12 mouse cellular contexts compared by ENCODE assay signal in genomic region chr1:43562002-43562666, GRCm38 (mm10).
A peak's percentile ranks its signal among the peaks of the same experiment; 100 is the strongest.
DNase-seq lines count a peak whose midpoint lies in the region; ATAC-seq and TF ChIP-seq lines count a peak whose summit lies in the region.
"Had no signal": no experiment of that assay in that cellular context is flagged by ENCODE, and none has a peak within 500 bp of the region (broad histone marks: within the 10 kb centered on the region; RNA-seq: fewer than 3 reads in every experiment).

No protein-coding gene starts in this region.

- WGBS in forebrain, embryonic 14.5 days = 79% methylated on average over 13 of the region's 13 CpGs
- 83% methylated on average over 13 of the region's 13 CpGs for WGBS in forebrain, embryonic 13.5 days
- WGBS in lung, postnatal 0 days = 59% methylated on average over 13 of the region's 13 CpGs
- WGBS in intestine, embryonic 15.5 days = 86% methylated on average over 13 of the region's 13 CpGs

- DNase-seq in forebrain, embryonic 14.5 days (ENCODE audit: low spot score) = peak; percentile 48
- DNase-seq in lung, postnatal 0 days (ENCODE audit: low spot score) = peak; percentile 51
- DNase-seq in lung, postnatal 10 days = no peak
- peak; percentile 61 to 70 for DNase-seq in thymus, postnatal 36 days
- DNase-seq in embryo, embryonic 11 days = no peak
- DNase-seq: heart, adult 2 months had no signal

- H3K27me3 ChIP-seq in forebrain, embryonic 14.5 days (replicated peaks; ENCODE audit: control insufficient read depth, insufficient read depth, low read length) = no peaks in the 10 kb centered on the region
- H3K27me3 ChIP-seq in forebrain, embryonic 13.5 days = no peaks in the 10 kb centered on the region
- H3K27me3 ChIP-seq in lung, postnatal 0 days (replicated peaks; ENCODE audit: insufficient read depth, low read length) = no peaks in the 10 kb centered on the region
- no peaks in the 10 kb centered on the region for H3K27me3 ChIP-seq in intestine, embryonic 15.5 days (replicated peaks)
- H3K27me3 ChIP-seq: limb, embryonic 12.5 days; neural tube, embryonic 13.5 days; Patski had no signal

- no peaks in the 10 kb centered on the region for H3K9me3 ChIP-seq in forebrain, embryonic 14.5 days (replicated peaks; ENCODE audit: control insufficient read depth, low read length)
- H3K9me3 ChIP-seq in forebrain, embryonic 13.5 days (replicated peaks) = no peaks in the 10 kb centered on the region
- no peaks in the 10 kb centered on the region for H3K9me3 ChIP-seq in lung, postnatal 0 days (ENCODE audit: low read length)
- H3K9me3 ChIP-seq in intestine, embryonic 15.5 days = no peaks in the 10 kb centered on the region
- H3K9me3 ChIP-seq: limb, embryonic 12.5 days; neural tube, embryonic 13.5 days had no signal

- no peaks in the 10 kb centered on the region for H3K4me1 ChIP-seq in forebrain, embryonic 14.5 days (ENCODE audit: control insufficient read depth, insufficient read depth, low read length)
- H3K4me1 ChIP-seq in forebrain, embryonic 13.5 days = peaks cover 4% of the 10 kb centered on the region; the same call in 1 of the 2 replicates
- no peaks in the 10 kb centered on the region for H3K4me1 ChIP-seq in lung, postnatal 0 days (ENCODE audit: insufficient read depth, low read depth, low read length)
- no peaks in the 10 kb centered on the region for H3K4me1 ChIP-seq in intestine, embryonic 15.5 days (replicated peaks)

- no peak for TF ChIP-seq EP300 in lung, postnatal 0 days (IDR thresholded peaks at IDR 0.05)

- no peak for TF ChIP-seq CTCF in lung, postnatal 0 days (IDR thresholded peaks at IDR 0.05)

- H3K4me3 ChIP-seq in forebrain, embryonic 14.5 days (ENCODE audit: low read depth, low read length) = no peak overlapping the region
- H3K4me3 ChIP-seq in forebrain, embryonic 13.5 days = no peak overlapping the region
- no peak overlapping the region for H3K4me3 ChIP-seq in lung, postnatal 0 days (ENCODE audit: low read depth, low read length)
- H3K4me3 ChIP-seq in intestine, embryonic 15.5 days (replicated peaks) = no peak overlapping the region
- H3K4me3 ChIP-seq: heart, adult 2 months; limb, embryonic 12.5 days; neural tube, embryonic 13.5 days had no signal

- no peak overlapping the region for H3K4me2 ChIP-seq in forebrain, embryonic 14.5 days (ENCODE audit: low read length)
- H3K4me2 ChIP-seq in forebrain, embryonic 13.5 days = no peak overlapping the region
- no peak overlapping the region for H3K4me2 ChIP-seq in lung, postnatal 0 days (replicated peaks; ENCODE audit: low read depth, low read length)
- no peak overlapping the region for H3K4me2 ChIP-seq in intestine, embryonic 15.5 days (replicated peaks)
- H3K4me2 ChIP-seq: limb, embryonic 12.5 days; neural tube, embryonic 13.5 days had no signal

- no peaks in the 10 kb centered on the region for H3K36me3 ChIP-seq in forebrain, embryonic 14.5 days (ENCODE audit: control insufficient read depth, insufficient read depth, low read length)
- H3K36me3 ChIP-seq in forebrain, embryonic 13.5 days (ENCODE audit: poor library complexity, severe bottlenecking) = peaks cover 17% of the 10 kb centered on the region
- H3K36me3 ChIP-seq in lung, postnatal 0 days (ENCODE audit: insufficient read depth, low read length) = no peaks in the 10 kb centered on the region
- 0 out of 2 replicates have a peak, but pooled peaks cover 2% of the 10 kb centered on the region for H3K36me3 ChIP-seq in intestine, embryonic 15.5 days
- H3K36me3 ChIP-seq: neural tube, embryonic 13.5 days had no signal

- ATAC-seq in forebrain, embryonic 14.5 days = peak; percentile 40; the same call in 1 of the 2 replicates
- no peak for ATAC-seq in forebrain, embryonic 13.5 days
- peak; percentile 43 for ATAC-seq in lung, postnatal 0 days
- ATAC-seq in granulocyte monocyte progenitor cell, adult 5-6 weeks (replicated peaks; ENCODE audit: poor library complexity, severe bottlenecking) = peak; percentile 92
- no peak for ATAC-seq in intestine, embryonic 15.5 days
- ATAC-seq: Patski had no signal

- H3K9ac ChIP-seq in forebrain, embryonic 14.5 days (ENCODE audit: low read length) = no peak overlapping the region
- H3K9ac ChIP-seq in forebrain, embryonic 13.5 days = no peak overlapping the region
- H3K9ac ChIP-seq in lung, postnatal 0 days (replicated peaks; ENCODE audit: low read depth) = no peak overlapping the region
- H3K9ac ChIP-seq in intestine, embryonic 15.5 days = no peak overlapping the region
- H3K9ac ChIP-seq: limb, embryonic 12.5 days; neural tube, embryonic 13.5 days had no signal

- H3K27ac ChIP-seq in forebrain, embryonic 14.5 days (ENCODE audit: low read depth, low read length) = no peak overlapping the region
- H3K27ac ChIP-seq in forebrain, embryonic 13.5 days = no peak overlapping the region
- H3K27ac ChIP-seq in lung, postnatal 0 days (ENCODE audit: low read length) = no peak overlapping the region
- H3K27ac ChIP-seq in intestine, embryonic 15.5 days = no peak overlapping the region
- H3K27ac ChIP-seq: heart, adult 2 months; limb, embryonic 12.5 days; neural tube, embryonic 13.5 days had no signal

Comparison
In these comparisons a context has a peak if more than half of its experiments do, and no peak if none do; other contexts are left out.
1. ATAC-seq: peak in forebrain, embryonic 14.5 days (single experiment), lung, postnatal 0 days (single experiment) and granulocyte monocyte progenitor cell, adult 5-6 weeks (single experiment); none in forebrain, embryonic 13.5 days (single experiment) and intestine, embryonic 15.5 days (single experiment).
2. DNase-seq: peak in forebrain, embryonic 14.5 days (single experiment), lung, postnatal 0 days (single experiment) and thymus, postnatal 36 days (2 of 2); none in lung, postnatal 10 days (single experiment) and embryo, embryonic 11 days (single experiment).